Mouse (Mus musculus) kidney, adult 18-20 months (tissue): Measurements from ENCODE around the gene Spindoc.
"Not testable (repeated sequence)": the region's sequence is repeated elsewhere in the genome, so short reads cannot be mapped to it uniquely, and the experiment has no call there.

Experiments used
- DNase-seq: peaks from one replicate; pipeline ENCODE4 v3.0.0; 2021

The Spindoc gene

DNA sequence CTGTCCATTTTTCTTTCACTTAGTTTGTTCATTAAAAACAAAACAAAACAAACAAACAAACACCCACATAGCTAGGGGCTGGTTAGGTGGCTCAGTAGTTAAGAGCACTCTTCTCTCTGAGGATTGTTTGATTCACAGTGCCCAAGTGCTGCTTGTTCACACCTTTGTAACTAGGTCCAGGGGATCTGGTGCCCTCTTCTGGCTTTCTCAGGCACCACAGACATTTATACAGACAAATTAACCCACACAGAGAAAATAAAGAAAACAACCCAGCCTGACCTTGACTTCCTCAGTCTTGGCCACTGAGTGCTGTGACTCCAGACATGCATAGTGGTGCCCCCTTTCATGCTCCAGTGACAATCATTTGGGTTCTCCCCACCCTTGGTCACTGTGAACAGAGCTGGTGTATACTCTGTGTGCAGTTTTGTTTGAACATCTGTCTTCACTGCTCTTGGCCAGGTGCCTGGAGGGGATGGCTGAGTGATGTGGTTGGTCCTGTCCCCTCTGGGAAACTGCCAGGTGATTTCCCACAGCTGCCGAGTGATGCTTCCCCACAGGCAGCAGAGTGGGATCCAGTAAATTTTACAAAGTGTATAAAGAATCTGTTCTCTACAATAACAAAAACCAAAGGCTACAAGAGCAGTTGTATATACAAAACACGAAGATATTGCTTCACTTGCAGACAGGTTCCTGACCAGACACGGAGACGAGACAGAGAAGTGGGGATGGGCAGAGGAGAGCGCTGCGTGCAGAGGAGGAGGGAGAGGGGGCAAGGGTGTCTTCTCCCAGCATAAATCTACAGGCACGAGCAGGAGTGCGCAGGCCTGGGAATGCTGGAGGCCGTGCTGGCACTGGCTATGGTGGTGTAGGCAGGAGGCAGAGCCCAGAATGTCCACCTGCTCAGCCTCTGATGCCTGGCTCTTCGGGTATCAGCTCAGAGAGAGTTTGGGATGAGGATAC lies 14.4 kb upstream of the Spindoc start:
- DNase-seq = not testable (repeated sequence)

- no peak for DNase-seq
Measured at GRCm38 (mm10) chr19:7388488-7388887, 5.7 kb upstream of the Spindoc start.

GRCm38 (mm10) chr19:7386042-7386441 lies 3.2 kb upstream of the Spindoc start:
- no peak for DNase-seq

GRCm38 (mm10) chr19:7382248-7382902 lies 419 bp downstream of the Spindoc start:
- peak; percentile 60 for DNase-seq

DNA sequence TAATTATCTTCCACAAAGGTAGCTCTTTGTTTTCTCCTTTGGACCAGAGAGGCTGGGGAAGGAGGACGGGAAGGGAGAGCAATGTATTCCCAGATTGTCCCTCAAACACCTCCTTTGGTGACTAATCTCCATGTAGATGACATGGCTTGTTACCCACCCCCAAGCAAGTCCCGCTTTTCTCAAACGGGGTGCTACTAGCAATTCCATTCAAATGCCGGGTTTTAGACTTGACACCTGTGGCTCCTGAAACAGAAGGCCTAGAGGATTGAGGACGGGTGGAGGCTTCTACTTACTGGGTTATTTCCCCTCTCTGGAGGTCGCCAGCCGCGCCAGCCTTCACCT lies 917 bp downstream of the Spindoc start:
- DNase-seq = no peak

DNA sequence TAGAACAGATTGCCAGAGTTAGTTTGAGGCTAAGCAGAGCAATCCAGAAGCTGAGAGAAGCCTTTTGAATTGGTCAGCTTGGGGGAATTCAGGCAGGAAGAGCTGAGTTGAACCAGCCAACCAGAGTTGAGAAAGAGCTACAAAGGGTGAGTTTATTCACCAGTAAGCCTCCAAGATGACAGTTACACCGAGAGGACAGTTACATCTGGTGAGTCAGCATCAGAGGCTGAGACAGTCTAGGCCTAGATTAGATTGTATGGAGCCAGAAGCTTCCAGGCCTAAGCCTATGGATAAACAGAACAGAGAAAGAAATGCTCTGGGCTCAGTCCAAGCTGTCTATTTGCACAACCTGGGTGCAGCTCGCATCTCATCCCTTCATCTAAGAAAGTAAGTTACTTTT lies 5.2 kb downstream of the Spindoc start:
- no peak for DNase-seq

GRCm38 (mm10) chr19:7374491-7374890 lies 8.3 kb downstream of the Spindoc start:
- DNase-seq = no peak

- not testable (repeated sequence) for DNase-seq
Measured at GRCm38 (mm10) chr19:7369469-7369868, 13.3 kb downstream of the Spindoc start.

DNA sequence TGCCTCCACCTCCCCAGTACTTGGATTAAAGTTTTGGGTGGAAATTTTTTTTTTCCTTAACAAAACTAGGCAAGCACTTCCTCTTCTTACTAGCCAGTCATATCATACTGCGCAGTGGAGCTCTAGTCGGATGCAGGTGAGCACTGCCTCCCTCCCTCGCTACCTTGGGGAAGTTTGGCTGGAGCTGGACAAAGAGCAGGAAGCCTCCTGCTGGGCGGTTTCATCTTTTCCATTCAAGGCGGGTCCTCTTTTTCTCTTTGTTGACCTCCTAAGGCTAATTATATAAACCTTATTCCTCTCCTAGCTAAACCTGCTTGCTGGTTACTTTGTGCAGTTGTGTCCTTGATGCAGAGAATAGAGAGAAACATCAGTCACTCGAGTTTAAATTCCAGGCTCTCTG lies 29.2 kb downstream of the Spindoc start:
- no peak for DNase-seq

DNA sequence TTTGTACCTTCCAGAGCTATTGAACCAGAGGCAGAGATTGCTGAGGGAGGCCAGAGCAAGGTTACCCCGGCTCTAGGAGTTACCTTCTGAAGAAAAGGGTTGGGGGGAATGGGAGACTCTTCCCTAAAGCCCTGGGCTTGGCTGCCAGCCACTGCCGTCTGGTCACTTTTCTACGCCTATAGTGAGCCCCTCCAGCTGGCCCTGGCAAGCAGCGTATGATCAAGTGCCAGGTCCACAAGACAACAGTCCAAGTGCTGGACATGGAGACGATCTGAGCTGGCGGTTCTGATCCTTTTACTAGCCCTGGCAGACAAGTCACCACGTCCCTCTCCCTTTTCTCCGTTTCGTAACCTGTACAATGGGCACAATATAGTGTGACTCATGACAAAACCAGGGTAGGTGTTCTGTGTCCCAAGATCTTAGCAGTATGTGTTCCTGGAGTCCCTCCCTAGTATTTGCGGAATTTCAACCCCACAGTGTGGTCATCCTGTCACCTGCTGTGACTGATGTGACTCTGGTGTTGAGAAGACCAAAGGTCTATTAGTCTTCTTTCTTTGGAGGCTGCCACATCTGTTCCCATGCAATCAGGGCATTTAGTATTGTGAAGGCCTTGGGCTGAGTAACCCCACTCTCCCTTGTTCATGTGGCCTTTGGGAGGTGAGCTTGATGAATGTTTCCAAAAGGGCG lies 29.8 kb downstream of the Spindoc start:
- no peak for DNase-seq

DNA sequence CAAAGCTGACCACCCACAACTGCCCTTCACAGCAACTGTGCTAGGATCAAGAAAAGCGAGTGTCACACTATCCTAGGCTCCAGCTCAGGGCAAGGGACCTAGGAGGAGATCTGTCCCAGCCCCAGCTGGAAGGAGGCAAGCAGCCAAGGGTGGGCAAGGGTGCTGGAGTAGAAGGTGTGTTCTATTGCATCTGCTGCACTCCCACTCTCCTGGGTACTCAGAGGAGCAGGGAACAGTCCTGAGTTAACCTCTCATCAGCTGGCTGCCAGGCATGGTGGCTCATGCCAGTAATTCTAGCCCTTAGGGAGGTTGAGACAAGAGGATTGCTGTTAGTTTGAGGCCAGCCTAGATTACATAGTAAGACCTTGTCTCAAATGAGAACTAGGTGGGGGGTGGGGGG lies 32.8 kb downstream of the Spindoc start:
- no peak for DNase-seq

DNA sequence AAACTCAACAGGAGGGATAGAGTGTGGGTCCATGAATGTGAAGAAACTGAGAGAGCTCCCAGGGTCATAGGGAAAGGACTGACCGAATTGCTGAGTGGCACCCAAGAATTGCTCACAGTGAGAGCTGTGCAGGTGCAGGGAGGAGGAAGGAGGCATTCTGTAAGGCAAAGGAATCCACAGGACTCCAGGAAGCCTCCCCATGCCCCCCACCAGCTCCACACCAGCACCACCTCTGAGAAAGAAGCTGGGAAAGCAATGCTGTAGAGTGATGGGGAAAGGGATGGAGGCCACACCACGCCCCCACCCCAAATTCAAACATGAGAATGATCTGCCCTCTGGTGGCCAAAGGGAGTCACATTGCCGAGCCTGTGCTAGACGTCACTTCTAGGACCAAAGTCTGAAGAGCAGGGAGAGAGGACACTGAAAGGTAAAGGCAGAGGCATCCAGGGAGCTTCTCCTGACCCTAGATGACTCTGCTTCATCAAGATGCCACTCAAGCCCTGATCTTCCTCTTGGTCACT lies 37.5 kb downstream of the Spindoc start:
- DNase-seq = peak; percentile 59

- DNase-seq = no peak
Measured at GRCm38 (mm10) chr19:7342646-7343045, 40.1 kb downstream of the Spindoc start.

DNA sequence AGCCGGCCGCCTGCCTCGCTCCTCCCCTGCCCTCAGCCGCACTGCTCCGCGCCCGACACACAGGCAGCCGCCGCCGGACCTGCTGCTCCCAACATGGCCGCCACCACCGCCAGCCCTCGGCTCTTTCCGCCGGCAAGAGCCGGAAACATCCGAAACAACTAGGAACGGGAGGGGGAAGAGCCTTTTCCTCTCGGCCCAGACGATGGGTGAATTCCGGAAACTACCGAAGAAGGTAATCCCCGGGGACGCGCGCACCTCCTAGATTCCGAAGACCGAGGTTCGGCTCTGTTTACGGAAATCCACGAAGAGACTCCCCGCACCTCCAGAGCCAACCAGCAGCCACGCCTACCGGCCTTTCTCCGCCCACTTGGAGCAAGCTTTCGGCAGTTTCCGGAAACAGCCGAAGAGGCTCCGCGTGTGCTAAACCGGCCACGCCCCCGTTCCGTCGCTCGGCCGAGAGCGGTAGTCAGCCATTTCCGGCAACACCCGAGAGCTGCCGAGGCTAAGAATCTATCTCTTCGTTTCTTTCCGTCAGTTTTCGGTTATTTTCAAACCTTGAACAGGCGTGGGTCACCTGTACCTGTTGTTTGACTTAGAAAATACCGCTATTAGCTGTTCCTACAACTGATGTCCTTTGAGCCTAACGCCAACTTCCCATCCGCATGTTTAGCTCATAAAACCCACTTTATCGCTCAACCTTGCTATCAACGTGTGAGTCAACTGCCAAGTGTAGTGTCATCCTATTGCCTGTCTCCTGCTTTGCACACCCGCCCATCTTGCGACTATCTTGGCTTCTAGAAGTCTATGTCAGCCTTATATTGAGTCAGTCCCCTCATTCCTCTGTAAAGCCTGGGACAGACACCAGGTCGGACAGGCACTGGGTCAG lies 41.0 kb downstream of the Spindoc start, which contains the start of gene Mark2:
Gene Mark2 (minus strand): TSS at position 349 of the 886 bp plus-strand sequence.
- peak; percentile 100 for DNase-seq

GRCm38 (mm10) chr19:7340780-7341475 lies 41.9 kb downstream of the Spindoc start:
- DNase-seq = no peak

DNA sequence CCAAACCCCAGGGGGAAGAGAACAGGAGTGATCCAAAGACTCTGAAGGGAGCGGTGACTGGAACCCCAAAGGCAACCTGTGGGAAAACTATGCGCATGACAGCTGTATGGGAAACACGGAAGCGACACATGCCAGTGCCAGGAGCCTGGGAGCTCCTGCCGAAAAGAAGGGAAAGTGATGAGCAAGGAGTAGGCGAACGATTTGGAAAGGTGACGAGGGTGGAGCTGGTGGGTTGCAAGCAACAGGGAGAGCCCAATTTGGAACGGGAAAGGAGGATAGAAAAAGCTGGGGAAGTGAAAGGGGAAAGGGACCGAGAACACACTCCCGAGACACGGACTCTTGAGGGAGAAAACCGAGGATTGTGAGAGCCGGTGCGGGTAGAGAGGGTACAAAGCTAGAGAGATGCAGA lies 42.4 kb downstream of the Spindoc start:
- peak; percentile 50 for DNase-seq

DNA sequence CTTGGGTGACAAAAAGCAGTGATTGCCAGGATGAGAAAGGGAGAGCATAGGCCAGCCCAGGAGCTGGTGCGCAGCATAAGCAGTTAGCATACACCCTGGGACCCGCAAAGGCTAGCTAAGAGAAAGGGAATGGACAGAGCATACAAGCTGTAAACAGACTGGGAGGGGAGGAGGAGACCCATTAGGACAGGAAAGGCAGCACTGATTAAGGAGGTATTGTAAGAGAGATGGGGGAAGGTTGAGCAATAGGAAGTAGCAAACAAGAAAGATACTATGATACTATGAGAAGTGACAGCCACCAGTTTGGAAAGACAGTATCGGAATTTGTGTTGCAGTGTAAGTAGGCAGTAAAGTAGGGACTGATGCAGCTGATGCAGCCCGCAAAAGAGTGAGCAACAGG lies 42.9 kb downstream of the Spindoc start:
- DNase-seq = peak; percentile 18

GRCm38 (mm10) chr19:7339026-7339425 lies 43.8 kb downstream of the Spindoc start:
- DNase-seq = peak; percentile 58

DNA sequence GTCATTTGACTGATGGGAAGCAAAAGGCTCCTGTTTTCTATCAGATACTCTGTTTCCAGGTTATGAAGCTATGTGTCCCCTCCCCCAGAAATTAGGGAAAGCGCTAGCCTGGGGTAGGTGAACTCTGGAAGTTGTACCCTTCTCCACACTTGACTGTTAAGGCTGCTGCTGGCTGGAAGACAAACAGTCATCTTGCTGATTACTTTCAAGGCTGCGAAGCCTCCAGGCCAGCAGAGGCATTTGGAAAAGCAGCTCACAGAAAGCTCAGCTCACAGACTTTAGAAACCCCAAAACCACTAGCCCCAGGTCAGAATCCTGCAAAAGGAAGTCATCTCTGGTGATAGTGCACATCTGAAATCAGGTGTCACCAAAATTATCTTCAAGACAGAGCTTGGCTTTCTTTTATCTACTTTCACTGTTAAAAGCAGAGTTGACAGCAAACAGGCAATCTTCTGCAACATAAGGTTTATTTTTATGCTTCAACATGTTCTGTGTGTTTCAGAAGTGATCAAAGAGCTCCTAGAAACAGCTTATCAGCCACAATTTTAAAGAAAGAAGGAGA lies 44.9 kb downstream of the Spindoc start:
- no peak for DNase-seq

DNA sequence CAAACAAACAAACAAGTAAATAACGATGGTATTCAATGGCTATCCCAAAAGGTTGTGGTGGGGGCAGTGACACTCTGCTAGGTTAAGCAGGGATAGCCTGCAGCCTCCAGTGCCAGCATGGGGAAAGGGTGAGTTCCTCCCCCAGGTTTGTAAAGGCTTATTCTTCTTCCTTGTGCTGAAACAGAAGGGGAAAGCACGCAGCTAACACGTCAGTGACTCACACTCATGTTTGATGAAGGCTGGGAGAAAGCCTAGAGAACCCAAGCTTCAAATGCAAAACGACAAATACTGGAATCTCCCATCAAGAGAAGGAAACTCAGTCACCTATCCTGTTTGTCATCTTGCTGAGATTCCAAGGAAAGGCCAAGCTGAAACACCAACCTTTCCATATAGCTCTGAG lies 47.1 kb downstream of the Spindoc start:
- no peak for DNase-seq

GRCm38 (mm10) chr19:7334049-7334448 lies 48.7 kb downstream of the Spindoc start:
- DNase-seq = peak; percentile 46
